Mouse (Mus musculus): Measurements from ENCODE around the gene Cd83. TPM values are rescaled to one million over a fixed set of nuclear protein-coding genes. Genes with fewer than 3 reads are reported as not detected.

The Cd83 gene
- total RNA-seq, 1 experiment = 0.76 TPM

DNA sequence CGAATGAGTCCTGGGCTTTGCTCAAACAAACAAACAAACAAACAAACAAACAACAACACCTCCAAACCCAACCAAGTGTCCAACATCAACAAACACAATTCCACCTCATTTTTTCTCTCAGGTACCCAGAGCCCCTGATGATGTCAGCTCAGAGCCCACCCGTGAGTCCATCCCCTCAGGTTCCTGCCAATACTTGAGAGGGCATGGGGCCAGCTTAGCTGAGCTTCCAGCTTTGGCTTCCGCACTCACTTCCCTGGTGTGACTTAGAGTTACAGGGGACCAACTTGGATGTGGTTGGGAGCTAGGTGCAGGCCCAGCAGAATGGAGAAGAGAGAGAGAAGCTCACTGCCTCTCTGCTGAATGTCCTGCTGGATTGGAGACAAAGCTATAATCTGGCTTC is 27.3 kb downstream of the Cd83 start:
- H3K9ac ChIP-seq (ENCODE audit: insufficient read depth, low read depth, low read length, poor library complexity, severe bottlenecking) = no peak overlapping the region
- H3K27ac ChIP-seq (ENCODE audit: insufficient read depth, low read depth, low read length, poor library complexity, severe bottlenecking) = no peak overlapping the region
- TF ChIP-seq ZC3H11A (IDR thresholded peaks at IDR 0.05; ENCODE audit: borderline replicate concordance, low read depth, low read length) (no peak), HCFC1 (IDR thresholded peaks at IDR 0.05; ENCODE audit: borderline replicate concordance, insufficient read depth, low read length) (no peak), ZNF384 (IDR thresholded peaks at IDR 0.05; ENCODE audit: low read depth, low read length) (no peak), CHD2 (IDR thresholded peaks at IDR 0.05; ENCODE audit: low read depth, low read length) (no peak), MAFK (IDR thresholded peaks at IDR 0.05; ENCODE audit: insufficient read depth, low read depth, low read length) (no peak)
- no peaks in the 10 kb centered on the region for H3K4me1 ChIP-seq (ENCODE audit: control insufficient read depth in 2 of 2, insufficient read depth in 2 of 2, low read length in 2 of 2, poor library complexity in 1 of 2)
- in situ Hi-C loops (cut with MboI; ENCODE audit: low sequenced_read_pairs in 2 of 2, unreplicated experiment in 2 of 2) = no loop called here
- H3K9me3 ChIP-seq (ENCODE audit: control insufficient read depth, insufficient read depth, low read depth, low read length) = no peaks in the 10 kb centered on the region
- DNase-seq (ENCODE audit: low read depth, low spot score) = no peak
- no peaks in the 10 kb centered on the region for H3K36me3 ChIP-seq (ENCODE audit: control insufficient read depth, insufficient read depth, low read length, poor library complexity, severe bottlenecking)
- no peak overlapping the region for H3K4me3 ChIP-seq (ENCODE audit: insufficient read depth in 1 of 2, low read depth in 1 of 2, low read length in 2 of 2, poor library complexity in 1 of 2, severe bottlenecking in 1 of 2)

- no peaks in the 10 kb centered on the region for H3K36me3 ChIP-seq (ENCODE audit: control insufficient read depth, insufficient read depth, low read length, poor library complexity, severe bottlenecking)
- in situ Hi-C loops (cut with MboI; ENCODE audit: low sequenced_read_pairs in 2 of 2, unreplicated experiment in 2 of 2) = no loop called here
- H3K4me3 ChIP-seq (ENCODE audit: insufficient read depth in 1 of 2, low read depth in 1 of 2, low read length in 2 of 2, poor library complexity in 1 of 2, severe bottlenecking in 1 of 2) = no peak overlapping the region
- H3K27ac ChIP-seq (ENCODE audit: insufficient read depth, low read depth, low read length, poor library complexity, severe bottlenecking) = no peak overlapping the region
- H3K9ac ChIP-seq (ENCODE audit: insufficient read depth, low read depth, low read length, poor library complexity, severe bottlenecking) = no peak overlapping the region
- H3K4me1 ChIP-seq (ENCODE audit: control insufficient read depth in 2 of 2, insufficient read depth in 2 of 2, low read length in 2 of 2, poor library complexity in 1 of 2) = no peaks in the 10 kb centered on the region
- no peak for DNase-seq (ENCODE audit: low read depth, low spot score)
- H3K9me3 ChIP-seq (ENCODE audit: control insufficient read depth, insufficient read depth, low read depth, low read length) = no peaks in the 10 kb centered on the region
- TF ChIP-seq MAFK (IDR thresholded peaks at IDR 0.05; ENCODE audit: insufficient read depth, low read depth, low read length) (no peak), HCFC1 (IDR thresholded peaks at IDR 0.05; ENCODE audit: borderline replicate concordance, insufficient read depth, low read length) (no peak), ZNF384 (IDR thresholded peaks at IDR 0.05; ENCODE audit: low read depth, low read length) (no peak), CHD2 (IDR thresholded peaks at IDR 0.05; ENCODE audit: low read depth, low read length) (no peak), ZC3H11A (IDR thresholded peaks at IDR 0.05; ENCODE audit: borderline replicate concordance, low read depth, low read length) (no peak)
Observed at GRCm38 (mm10) chr13:43813431-43813830, 28.9 kb downstream of the Cd83 start.

DNA sequence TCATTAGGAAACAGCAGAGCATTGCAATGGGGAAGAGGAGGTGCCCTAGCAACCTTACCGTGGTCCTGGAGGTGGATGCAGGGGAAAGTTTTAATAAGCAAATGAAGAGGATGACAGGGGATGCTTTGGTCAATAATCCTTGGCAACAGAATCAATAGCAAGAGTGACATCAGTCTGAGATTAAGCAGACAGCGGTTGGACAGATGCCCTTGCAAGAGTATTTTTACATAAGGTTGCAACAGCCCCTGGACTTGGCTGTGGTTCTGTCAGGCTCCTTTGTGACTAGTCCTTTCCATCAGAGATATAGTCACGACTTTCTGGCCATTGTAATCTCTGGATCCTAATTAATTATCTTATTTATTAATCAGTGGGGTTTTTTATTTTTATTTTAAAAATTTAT is 32.9 kb downstream of the Cd83 start:
- Histone ChIP-seq H3K9ac (ENCODE audit: insufficient read depth, low read depth, low read length, poor library complexity, severe bottlenecking) (no peak overlapping the region), H3K4me1 (ENCODE audit: control insufficient read depth in 2 of 2, insufficient read depth in 2 of 2, low read length in 2 of 2, poor library complexity in 1 of 2) (no peaks in the 10 kb centered on the region), H3K9me3 (ENCODE audit: control insufficient read depth, insufficient read depth, low read depth, low read length) (no peaks in the 10 kb centered on the region), H3K27ac (ENCODE audit: insufficient read depth, low read depth, low read length, poor library complexity, severe bottlenecking) (no peak overlapping the region), H3K36me3 (ENCODE audit: control insufficient read depth, insufficient read depth, low read length, poor library complexity, severe bottlenecking) (no peaks in the 10 kb centered on the region), H3K4me3 (ENCODE audit: insufficient read depth in 1 of 2, low read depth in 1 of 2, low read length in 2 of 2, poor library complexity in 1 of 2, severe bottlenecking in 1 of 2) (no peak overlapping the region)
- in situ Hi-C loops (cut with MboI; ENCODE audit: low sequenced_read_pairs in 2 of 2, unreplicated experiment in 2 of 2) = no loop called here
- no peak for DNase-seq (ENCODE audit: low read depth, low spot score)
- no peak for TF ChIP-seq HCFC1 (IDR thresholded peaks at IDR 0.05; ENCODE audit: borderline replicate concordance, insufficient read depth, low read length)
- no peak for TF ChIP-seq ZNF384 (IDR thresholded peaks at IDR 0.05; ENCODE audit: low read depth, low read length)
- TF ChIP-seq CHD2 (IDR thresholded peaks at IDR 0.05; ENCODE audit: low read depth, low read length) = no peak
- TF ChIP-seq ZC3H11A (IDR thresholded peaks at IDR 0.05; ENCODE audit: borderline replicate concordance, low read depth, low read length) = no peak
- no peak for TF ChIP-seq MAFK (IDR thresholded peaks at IDR 0.05; ENCODE audit: insufficient read depth, low read depth, low read length)

GRCm38 (mm10) chr13:43818307-43819019 is 33.9 kb downstream of the Cd83 start:
- in situ Hi-C loops (cut with MboI; ENCODE audit: low sequenced_read_pairs in 2 of 2, unreplicated experiment in 2 of 2) = no loop called here
- TF ChIP-seq HCFC1 (IDR thresholded peaks at IDR 0.05; ENCODE audit: borderline replicate concordance, insufficient read depth, low read length) (no peak), CHD2 (IDR thresholded peaks at IDR 0.05; ENCODE audit: low read depth, low read length) (no peak), ZNF384 (IDR thresholded peaks at IDR 0.05; ENCODE audit: low read depth, low read length) (no peak), MAFK (IDR thresholded peaks at IDR 0.05; ENCODE audit: insufficient read depth, low read depth, low read length) (no peak), ZC3H11A (IDR thresholded peaks at IDR 0.05; ENCODE audit: borderline replicate concordance, low read depth, low read length) (no peak)

More at GRCm38 (mm10) chr13:43818307-43819019, 33.9 kb downstream of the Cd83 start:
- H3K9ac ChIP-seq (ENCODE audit: insufficient read depth, low read depth, low read length, poor library complexity, severe bottlenecking) = no peak overlapping the region
- H3K9me3 ChIP-seq (ENCODE audit: control insufficient read depth, insufficient read depth, low read depth, low read length) = no peaks in the 10 kb centered on the region
- DNase-seq (ENCODE audit: low read depth, low spot score) = no peak
- H3K4me3 ChIP-seq (ENCODE audit: insufficient read depth in 1 of 2, low read depth in 1 of 2, low read length in 2 of 2, poor library complexity in 1 of 2, severe bottlenecking in 1 of 2) = no peak overlapping the region
- H3K27ac ChIP-seq (ENCODE audit: insufficient read depth, low read depth, low read length, poor library complexity, severe bottlenecking) = no peak overlapping the region
- no peaks in the 10 kb centered on the region for H3K36me3 ChIP-seq (ENCODE audit: control insufficient read depth, insufficient read depth, low read length, poor library complexity, severe bottlenecking)
- H3K4me1 ChIP-seq (ENCODE audit: control insufficient read depth in 2 of 2, insufficient read depth in 2 of 2, low read length in 2 of 2, poor library complexity in 1 of 2) = no peaks in the 10 kb centered on the region

Measured in ES-E14 (cell line).